Mouse (Mus musculus): ENCODE data around the gene Olfr1287. TPM values are rescaled to one million over a fixed set of nuclear protein-coding genes. Genes with fewer than 3 reads are reported as not detected.

Olfr1287 gene
- polyA plus RNA-seq, 1 experiment, result not detected

DNA sequence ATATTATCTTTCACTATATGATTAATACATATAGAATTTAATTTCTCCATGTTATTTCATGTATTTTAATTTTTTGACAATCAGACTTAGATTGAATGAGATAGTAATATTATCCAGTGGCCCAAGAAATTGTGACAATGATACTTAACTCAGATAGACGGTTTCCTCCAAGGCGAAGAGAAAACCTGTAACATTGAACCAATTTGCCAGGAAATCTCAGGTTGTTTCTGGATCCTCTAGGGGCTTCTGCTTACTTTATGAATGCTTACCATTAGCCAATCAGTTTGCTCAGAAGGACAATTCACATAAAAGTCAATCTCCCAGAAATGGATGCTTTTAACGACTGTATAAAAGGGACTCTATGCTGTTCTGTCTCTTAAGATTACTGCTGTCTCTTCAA lies 47.9 kb downstream of the Olfr1287 start, which contains the start of gene Olfr1291-ps1:
Olfr1291-ps1 (plus strand) TSS at position 301 of the 400 bp plus-strand sequence.
- Histone ChIP-seq H3K4me3 (ENCODE audit: insufficient read depth, poor library complexity, severe bottlenecking) (no peak within 1 kb of the TSS), H3ac (ENCODE audit: control insufficient read depth, insufficient read length, low read depth) (no peak within 1 kb of the TSS), H3K27me3 (ENCODE audit: control insufficient read depth, insufficient read depth, insufficient read length) (no peaks in the 10 kb centered on the region), H3K79me2 (ENCODE audit: control insufficient read depth, insufficient read depth) (no peaks in the 10 kb centered on the region), H3K36me3 (ENCODE audit: control insufficient read depth, insufficient read depth) (no peaks in the 10 kb centered on the region), H3K79me3 (ENCODE audit: low read depth) (no peaks in the 10 kb centered on the region)
- TF ChIP-seq MYOD1 (IDR thresholded peaks at IDR 0.05; ENCODE audit: control insufficient read depth, insufficient read length, low read depth), result no peak
- TF ChIP-seq MYOG (IDR thresholded peaks at IDR 0.05; ENCODE audit: control insufficient read depth, extremely low read depth, insufficient read length), result no peak

Other genes with a start within 250 kb of the Olfr1287 start
- gene 4930430A15Rik, start 219.5 kb upstream of the Olfr1287 start, polyA plus RNA-seq (2012; fragmentation: generic; extraction: Trizol), result not detected
- gene Olfr1275, start 213.9 kb upstream of the Olfr1287 start, polyA plus RNA-seq (2012; fragmentation: generic; extraction: Trizol), result not detected
- not detected for gene Olfr1276, start 194.6 kb upstream of the Olfr1287 start, polyA plus RNA-seq (2012; fragmentation: generic; extraction: Trizol)
- gene Olfr1277, start 175.0 kb upstream of the Olfr1287 start, polyA plus RNA-seq (2012; fragmentation: generic; extraction: Trizol), result not detected
- gene Olfr1278, start 159.0 kb upstream of the Olfr1287 start, polyA plus RNA-seq (2012; fragmentation: generic; extraction: Trizol), result not detected
- not detected for gene Olfr1279, start 148.5 kb upstream of the Olfr1287 start, polyA plus RNA-seq (2012; fragmentation: generic; extraction: Trizol)
- not detected for gene Olfr1280, start 135.1 kb upstream of the Olfr1287 start, polyA plus RNA-seq (2012; fragmentation: generic; extraction: Trizol)
- gene Olfr1281, start 122.6 kb upstream of the Olfr1287 start, polyA plus RNA-seq (2012; fragmentation: generic; extraction: Trizol), result not detected
- gene Olfr1282, start 113.1 kb upstream of the Olfr1287 start, polyA plus RNA-seq (2012; fragmentation: generic; extraction: Trizol), result not detected
- gene Olfr1283, start 82.4 kb upstream of the Olfr1287 start, polyA plus RNA-seq (2012; fragmentation: generic; extraction: Trizol), result not detected
- gene Olfr1284, start 73.6 kb upstream of the Olfr1287 start, polyA plus RNA-seq (2012; fragmentation: generic; extraction: Trizol), result not detected
- gene Olfr1286, start 26.0 kb upstream of the Olfr1287 start, polyA plus RNA-seq (2012; fragmentation: generic; extraction: Trizol), result not detected
- gene Olfr1288, start 25.0 kb downstream of the Olfr1287 start, polyA plus RNA-seq (2012; fragmentation: generic; extraction: Trizol), result not detected
- gene Olfr1289, start 31.7 kb downstream of the Olfr1287 start, polyA plus RNA-seq (2012; fragmentation: generic; extraction: Trizol), result not detected
- not detected for gene Olfr1290, start 44.7 kb downstream of the Olfr1287 start, polyA plus RNA-seq (2012; fragmentation: generic; extraction: Trizol)
- not detected for gene Olfr1291-ps1, start 48.0 kb downstream of the Olfr1287 start, polyA plus RNA-seq (2012; fragmentation: generic; extraction: Trizol)
- gene Olfr1293-ps, start 76.1 kb downstream of the Olfr1287 start, polyA plus RNA-seq (2012; fragmentation: generic; extraction: Trizol), result not detected
- not detected for gene Olfr1294, start 91.1 kb downstream of the Olfr1287 start, polyA plus RNA-seq (2012; fragmentation: generic; extraction: Trizol)
- gene Olfr1295, start 120.5 kb downstream of the Olfr1287 start, polyA plus RNA-seq (2012; fragmentation: generic; extraction: Trizol), result not detected
- not detected for gene Olfr1297, start 177.4 kb downstream of the Olfr1287 start, polyA plus RNA-seq (2012; fragmentation: generic; extraction: Trizol)
- gene Olfr1298, start 200.1 kb downstream of the Olfr1287 start, polyA plus RNA-seq (2012; fragmentation: generic; extraction: Trizol), result not detected
- gene Olfr1299, start 212.3 kb downstream of the Olfr1287 start, polyA plus RNA-seq (2012; fragmentation: generic; extraction: Trizol), result not detected